Mouse (Mus musculus) lung, embryonic 14.5 days (tissue): Measurements from ENCODE around the gene Prickle4. TPM values are rescaled to one million over a fixed set of nuclear protein-coding genes. Genes with fewer than 3 reads are reported as not detected.

Source experiments
- ATAC-seq: fragments of 200-750 bp; cut with Nextera tagmentation; 2 replicates; pipeline ENCODE4 v1.8.0; 2017; ENCODE audit warnings: mild to moderate bottlenecking, moderate TSS enrichment, moderate library complexity; ENCODE audit not compliant: insufficient read depth
- DNase-seq: peaks from one replicate; pipeline ENCODE4 v3.0.0-alpha.2; 2015
- H3K27ac ChIP-seq: fragments of 300-500 bp; sonication (generic); 2 replicates; pipeline ENCODE4 v1.5.1; 2014; ENCODE audit warnings: low read depth, mild to moderate bottlenecking, moderate library complexity
- H3K27me3 ChIP-seq: fragments of 300-500 bp; sonication (generic); 2 replicates; pipeline ENCODE4 v1.6.1; 2014; ENCODE audit warnings: low read length, control low read depth; ENCODE audit not compliant: insufficient read depth
- H3K36me3 ChIP-seq: fragments of 300-500 bp; sonication (generic); 2 replicates; pipeline ENCODE4 v1.6.1; 2014; ENCODE audit warnings: control low read depth; ENCODE audit not compliant: insufficient read depth
- H3K4me1 ChIP-seq: fragments of 300-500 bp; sonication (generic); 2 replicates; pipeline ENCODE4 v1.6.1; 2014; ENCODE audit warnings: antibody characterized with exemption, control low read depth; ENCODE audit not compliant: insufficient read depth
- H3K4me2 ChIP-seq: fragments of 300-500 bp; sonication (generic); 2 replicates; pipeline ENCODE4 v1.6.1; 2014; ENCODE audit warnings: mild to moderate bottlenecking
- H3K4me3 ChIP-seq: fragments of 300-500 bp; sonication (generic); 2 replicates; pipeline ENCODE4 v1.5.1; 2014; ENCODE audit warnings: low read depth, low read length
- H3K9ac ChIP-seq: fragments of 300-500 bp; sonication (generic); 2 replicates; pipeline ENCODE4 v1.6.1; 2014
- H3K9me3 ChIP-seq: fragments of 300-500 bp; sonication (generic); 2 replicates; pipeline ENCODE4 v1.6.1; 2016; ENCODE audit warnings: low read depth, low read length, control low read depth
- CTCF ChIP-seq: IDR thresholded peaks from 2 replicates; pipeline ENCODE4 v1.5.1; 2016; ENCODE audit warnings: antibody characterized with exemption, low read depth
- WGBS: fragments of 180-500 bp; shearing (Covaris S2); extraction: QIAGEN DNeasy Blood & Tissue Kit; methylation state at CpG from one replicate; pipeline ENCODE4 v1.1.7; 2014; 5-methylcytosine and 5-hydroxymethylcytosine counted together
- polyA plus RNA-seq: library from polyadenylated mRNA; unstranded; fragments of >200 nt; fragmentation: Nextera tagmentation; extraction: Ambion mirVana; gene quantifications from 2 replicates; pipeline ENCODE4 v1.2.1, GENCODE M21; 2014

Prickle4 gene
- polyA plus RNA-seq, 1 experiment from 2014 or later = not detected

DNA sequence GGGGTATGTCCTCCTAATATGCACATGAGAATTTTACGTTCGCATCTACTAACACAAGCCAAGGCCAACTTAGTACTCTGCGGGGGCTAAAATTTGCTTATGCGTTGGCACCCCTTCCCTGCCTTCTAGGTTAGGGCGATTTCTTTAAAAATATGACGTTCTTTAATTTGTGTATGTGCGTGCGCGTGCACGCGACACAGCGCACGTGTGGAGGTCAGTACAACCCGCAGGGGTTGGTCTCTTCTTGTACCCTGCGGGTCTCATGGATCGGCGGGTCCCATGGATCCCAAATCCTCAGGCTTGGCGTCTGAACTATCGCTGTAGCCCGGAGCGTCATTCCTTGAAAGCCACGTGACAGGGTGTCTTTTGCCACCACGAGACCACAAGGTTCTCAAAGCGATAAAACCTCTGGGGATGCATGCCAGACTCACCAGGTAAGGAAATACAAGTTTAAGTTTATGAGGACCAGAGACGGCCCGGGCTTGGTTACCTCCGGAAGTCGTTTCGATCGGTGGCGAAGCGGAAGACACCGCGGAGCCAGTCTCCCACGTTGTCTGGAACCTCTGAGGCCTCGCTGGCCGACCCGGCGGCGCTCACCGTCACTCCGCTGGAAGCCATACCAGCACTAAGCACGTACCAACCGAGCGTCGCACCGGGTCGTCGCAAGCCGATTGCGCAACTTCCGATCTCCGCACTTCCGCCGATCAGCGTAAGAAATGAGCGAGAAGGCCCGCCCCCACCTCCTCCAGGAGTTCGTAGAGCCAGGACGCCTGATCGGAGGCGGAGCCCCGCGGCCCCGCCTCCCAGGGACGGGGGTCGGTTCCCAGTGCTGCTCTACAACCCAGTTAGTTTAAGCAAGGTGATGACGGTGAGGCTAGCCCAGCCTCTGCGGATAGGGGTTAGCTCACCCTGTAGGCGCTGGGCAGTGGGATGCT lies 6.9 kb downstream of the Prickle4 start:
- DNase-seq (peak; percentile 100), ATAC-seq (peak; percentile 87)
- Histone ChIP-seq H3K4me3 (peak overlapping the region; percentile 81), H3K36me3 (peaks cover 41% of the 10 kb centered on the region), H3K9ac (peak overlapping the region; percentile 82), H3K4me1 (peaks cover 7% of the 10 kb centered on the region; the same call in 1 of the 2 replicates), H3K27ac (peak overlapping the region; percentile 86), H3K27me3 (no peaks in the 10 kb centered on the region), H3K4me2 (peak overlapping the region; percentile 99), H3K9me3 (no peaks in the 10 kb centered on the region)
- no peak for TF ChIP-seq CTCF
- WGBS = under 1% methylated on average over 70 of the region's 70 CpGs

DNA sequence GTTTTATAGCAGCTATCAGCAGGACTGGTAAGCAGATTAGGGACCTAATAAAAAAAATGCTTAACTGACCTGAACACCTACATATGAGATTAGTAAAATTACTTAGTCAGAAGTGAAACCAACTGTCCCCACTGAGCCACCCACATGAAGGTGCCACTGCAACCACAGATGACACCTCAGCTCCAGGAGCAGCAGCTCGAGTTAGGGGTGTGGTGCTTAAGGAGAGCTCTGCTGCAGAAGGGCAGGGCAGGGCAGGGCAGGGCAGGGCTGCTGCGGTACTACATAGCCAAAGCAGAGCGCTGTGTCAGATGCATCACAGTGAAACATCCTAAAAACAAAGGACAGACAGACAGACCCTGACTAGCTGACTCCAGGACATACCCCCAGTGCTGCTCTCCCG lies 11.7 kb downstream of the Prickle4 start:
- ATAC-seq (no peak), DNase-seq (no peak)
- Histone ChIP-seq H3K4me1 (peaks cover 7% of the 10 kb centered on the region; the same call in 1 of the 2 replicates), H3K4me3 (no peak overlapping the region), H3K9me3 (no peaks in the 10 kb centered on the region), H3K9ac (no peak overlapping the region), H3K27me3 (no peaks in the 10 kb centered on the region), H3K27ac (no peak overlapping the region), H3K4me2 (no peak overlapping the region), H3K36me3 (peaks cover 72% of the 10 kb centered on the region)
- TF ChIP-seq CTCF = no peak
- 76% methylated on average over 4 of the region's 4 CpGs for WGBS

DNA sequence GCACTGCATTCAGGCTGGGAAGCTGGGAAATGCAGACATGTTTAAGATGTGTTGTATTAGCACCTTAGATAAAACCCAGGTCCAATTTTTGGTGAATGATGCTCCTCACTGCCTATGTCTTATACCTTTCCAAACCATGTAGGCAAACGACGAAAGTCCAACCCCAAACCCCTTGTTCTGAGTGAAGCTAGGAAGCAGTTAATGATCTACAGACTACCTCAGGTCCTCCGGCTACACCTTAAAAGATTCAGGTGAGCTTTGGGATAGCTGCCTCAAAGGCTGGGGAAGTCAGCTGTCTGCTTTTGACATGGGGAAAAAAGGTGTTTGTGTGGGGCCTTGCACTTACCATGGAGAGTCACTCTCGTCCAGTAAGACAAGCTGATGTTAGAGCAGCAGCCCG lies 15.8 kb downstream of the Prickle4 start:
- Histone ChIP-seq H3K4me3 (no peak overlapping the region), H3K36me3 (peaks cover 49% of the 10 kb centered on the region; the same call in 1 of the 2 replicates), H3K4me2 (no peak overlapping the region), H3K9ac (no peak overlapping the region), H3K27me3 (no peaks in the 10 kb centered on the region), H3K9me3 (no peaks in the 10 kb centered on the region), H3K27ac (no peak overlapping the region), H3K4me1 (no peaks in the 10 kb centered on the region)
- TF ChIP-seq CTCF = no peak
- WGBS = 71% methylated on average over 5 of the region's 5 CpGs
- DNase-seq = no peak
- ATAC-seq = no peak

GRCm38 (mm10) chr17:47678238-47678637 lies 16.3 kb downstream of the Prickle4 start:
- no peaks in the 10 kb centered on the region for H3K27me3 ChIP-seq
- H3K4me2 ChIP-seq = no peak overlapping the region
- ATAC-seq (no peak), DNase-seq (no peak)
- no peaks in the 10 kb centered on the region for H3K4me1 ChIP-seq
- H3K4me3 ChIP-seq = no peak overlapping the region
- H3K9ac ChIP-seq = no peak overlapping the region
- WGBS = 72% methylated on average over 5 of the region's 5 CpGs
- TF ChIP-seq CTCF = no peak
- peaks cover 44% of the 10 kb centered on the region; the same call in 1 of the 2 replicates for H3K36me3 ChIP-seq
- H3K9me3 ChIP-seq = no peaks in the 10 kb centered on the region
- H3K27ac ChIP-seq = no peak overlapping the region

GRCm38 (mm10) chr17:47676581-47676980 lies 18.0 kb downstream of the Prickle4 start:
- peak; percentile 91 for TF ChIP-seq CTCF
- Histone ChIP-seq H3K27me3 (no peaks in the 10 kb centered on the region), H3K4me3 (no peak overlapping the region), H3K36me3 (peaks cover 37% of the 10 kb centered on the region; the same call in 1 of the 2 replicates), H3K4me1 (peaks cover 3% of the 10 kb centered on the region; the same call in 1 of the 2 replicates), H3K9me3 (no peaks in the 10 kb centered on the region), H3K4me2 (no peak overlapping the region), H3K27ac (no peak overlapping the region), H3K9ac (no peak overlapping the region)
- ATAC-seq (no peak), DNase-seq (peak; percentile 90)
- 18% methylated on average over 9 of the region's 9 CpGs for WGBS

DNA sequence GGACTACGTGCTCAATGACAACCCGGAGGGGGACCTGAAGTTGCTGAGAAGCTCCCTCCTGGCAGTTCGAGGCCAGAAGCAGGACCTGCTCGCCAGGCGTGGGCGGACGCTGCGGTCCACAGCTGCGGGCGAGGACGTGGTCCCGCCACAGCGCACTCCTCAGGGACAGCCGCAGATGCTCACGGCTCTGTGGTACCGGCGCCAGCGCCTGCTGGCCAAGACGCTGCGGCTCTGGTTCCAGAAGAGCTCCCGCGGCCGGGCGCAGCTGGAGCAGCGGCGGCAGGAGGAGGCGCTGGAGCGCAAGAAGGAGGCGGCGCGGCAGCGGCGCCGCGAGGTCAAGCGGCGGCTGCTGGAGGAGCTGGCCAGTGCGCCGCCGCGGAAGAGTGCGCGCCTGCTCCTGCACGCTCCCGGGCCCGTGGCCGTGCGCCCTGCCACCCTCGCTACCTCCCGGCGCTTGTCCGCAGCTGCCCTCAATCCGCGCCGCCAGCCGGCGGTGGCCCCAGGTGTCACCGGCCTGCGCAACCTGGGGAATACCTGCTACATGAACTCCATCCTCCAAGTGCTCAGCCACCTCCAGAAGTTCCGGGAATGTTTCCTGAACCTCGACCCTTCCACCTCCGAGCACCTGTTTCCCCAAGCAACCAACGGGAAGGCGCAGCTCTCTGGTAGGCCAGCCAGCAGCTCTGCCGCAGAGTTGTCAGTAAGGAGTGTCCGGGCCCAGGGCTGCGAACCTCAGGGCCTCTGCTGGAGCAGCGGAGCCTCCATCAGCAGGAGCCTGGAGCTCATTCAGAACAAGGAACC lies 22.0 kb downstream of the Prickle4 start:
- DNase-seq (peak; percentile 94), ATAC-seq (peak; percentile 87)
- Histone ChIP-seq H3K27ac (no peak overlapping the region), H3K27me3 (no peaks in the 10 kb centered on the region), H3K4me2 (peak overlapping the region; percentile 89), H3K9ac (peak overlapping the region; percentile 50), H3K36me3 (0 out of 2 replicates have a peak, but pooled peaks cover 6% of the 10 kb centered on the region), H3K9me3 (no peaks in the 10 kb centered on the region), H3K4me1 (peaks cover 3% of the 10 kb centered on the region; the same call in 1 of the 2 replicates), H3K4me3 (peak overlapping the region; percentile 37)
- TF ChIP-seq CTCF = no peak
- 4% methylated on average over 68 of the region's 68 CpGs for WGBS
